Mouse (Mus musculus) cerebellum, adult 11-12 months (tissue): ENCODE data around the gene Megf11.
A peak's percentile ranks its signal among the peaks of the same experiment; 100 is the strongest.

Experiments used
- DNase-seq: peaks from one replicate; pipeline ENCODE4 v3.0.0; 2022

Gene Megf11

GRCm38 (mm10) chr9:64385511-64386465 lies at the start of gene Megf11:
TSS of gene Megf11 (plus strand) at chr9:64385626.
- peak; percentile 76 for DNase-seq

- DNase-seq, result no peak
Observed at GRCm38 (mm10) chr9:64335825-64336224, 49.6 kb upstream of the Megf11 start.

- no peak for DNase-seq
Observed at GRCm38 (mm10) chr9:64339361-64339760, 46.1 kb upstream of the Megf11 start.

GRCm38 (mm10) chr9:64340351-64341253 lies 44.8 kb upstream of the Megf11 start:
- DNase-seq, result peak; percentile 77

GRCm38 (mm10) chr9:64341254-64341566 lies 44.2 kb upstream of the Megf11 start, which contains the start of gene Dis3l:
TSS of gene Dis3l (minus strand) at chr9:64341288.
- no peak for DNase-seq

- no peak for DNase-seq
Observed at GRCm38 (mm10) chr9:64341671-64342070, 43.8 kb upstream of the Megf11 start.

- DNase-seq, result no peak
Observed at GRCm38 (mm10) chr9:64343656-64344055, 41.8 kb upstream of the Megf11 start.

GRCm38 (mm10) chr9:64345931-64346330 lies 39.5 kb upstream of the Megf11 start:
- DNase-seq, result no peak

GRCm38 (mm10) chr9:64347377-64347776 lies 38.0 kb upstream of the Megf11 start:
- no peak for DNase-seq

- DNase-seq, result no peak
Observed at GRCm38 (mm10) chr9:64349490-64349889, 35.9 kb upstream of the Megf11 start.

GRCm38 (mm10) chr9:64351191-64351590 lies 34.2 kb upstream of the Megf11 start:
- DNase-seq, result no peak

GRCm38 (mm10) chr9:64355627-64356026 lies 29.8 kb upstream of the Megf11 start:
- DNase-seq, result no peak

- DNase-seq, result no peak
Observed at GRCm38 (mm10) chr9:64361231-64361950, 24.0 kb upstream of the Megf11 start.

- DNase-seq, result no peak
Observed at GRCm38 (mm10) chr9:64369871-64370270, 15.6 kb upstream of the Megf11 start.

- DNase-seq, result no peak
Observed at GRCm38 (mm10) chr9:64371305-64371819, 14.1 kb upstream of the Megf11 start.

- no peak for DNase-seq
Observed at GRCm38 (mm10) chr9:64376380-64376779, 9.0 kb upstream of the Megf11 start.

GRCm38 (mm10) chr9:64383021-64383788 lies 2.2 kb upstream of the Megf11 start:
- no peak for DNase-seq

GRCm38 (mm10) chr9:64386466-64387211 lies 1.2 kb downstream of the Megf11 start:
- DNase-seq, result peak; percentile 88

- DNase-seq, result no peak
Observed at GRCm38 (mm10) chr9:64389576-64390292, 4.3 kb downstream of the Megf11 start.

- DNase-seq, result peak; percentile 74
Observed at GRCm38 (mm10) chr9:64393914-64394596, 8.6 kb downstream of the Megf11 start.
